Mouse (Mus musculus) midbrain, postnatal 0 days (tissue): ENCODE measurements around the gene Tmie. TPM values are rescaled to one million over a fixed set of nuclear protein-coding genes. Genes with fewer than 3 reads are reported as not detected.
"Not testable (repeated sequence)": the region's sequence is repeated elsewhere in the genome, so short reads cannot be mapped to it uniquely, and the experiment has no call there.

Source experiments
- ATAC-seq: fragments of 200-750 bp; cut with Nextera tagmentation; 2 replicates; pipeline ENCODE4 v1.8.0; 2017; ENCODE audit warnings: moderate number of reproducible peaks, mild to moderate bottlenecking, moderate TSS enrichment, moderate library complexity; ENCODE audit not compliant: low FRiP score
- DNase-seq: peaks from one replicate; pipeline ENCODE4 v3.0.0-alpha.2; 2015; ENCODE audit warnings: low spot score
- H3K27ac ChIP-seq: fragments of 300-500 bp; sonication (generic); 2 replicates; pipeline ENCODE4 v1.5.1; 2014; ENCODE audit warnings: low read depth, mild to moderate bottlenecking, low read length, mixed read lengths
- H3K27me3 ChIP-seq: fragments of 300-500 bp; sonication (generic); 2 replicates; pipeline ENCODE4 v1.6.1; 2014; ENCODE audit warnings: low read length, control low read depth, mixed read lengths; ENCODE audit not compliant: insufficient read depth
- H3K36me3 ChIP-seq: fragments of 300-500 bp; sonication (generic); 2 replicates; pipeline ENCODE4 v1.6.1; 2014; ENCODE audit warnings: low read length, control low read depth, mixed read lengths; ENCODE audit not compliant: insufficient read depth
- H3K4me1 ChIP-seq: fragments of 300-500 bp; sonication (generic); 2 replicates; pipeline ENCODE4 v1.6.1; 2014; ENCODE audit warnings: mild to moderate bottlenecking, control low read depth, antibody characterized with exemption, low read length, mixed read lengths; ENCODE audit not compliant: insufficient read depth
- H3K4me2 ChIP-seq: fragments of 300-500 bp; sonication (generic); 2 replicates; pipeline ENCODE4 v1.6.1; 2014; ENCODE audit warnings: low read depth, mild to moderate bottlenecking, low read length, mixed read lengths; ENCODE audit not compliant: poor library complexity, severe bottlenecking
- H3K4me3 ChIP-seq: fragments of 300-500 bp; sonication (generic); 2 replicates; pipeline ENCODE4 v1.5.1; 2014; ENCODE audit warnings: low read depth, mild to moderate bottlenecking, low read length, moderate library complexity
- H3K9ac ChIP-seq: fragments of 300-500 bp; sonication (generic); replicated peaks from 2 replicates; pipeline ENCODE4 v1.6.1; 2014; ENCODE audit warnings: mild to moderate bottlenecking, low read length, moderate library complexity, mixed read lengths; ENCODE audit not compliant: poor library complexity, severe bottlenecking
- H3K9me3 ChIP-seq: fragments of 300-500 bp; sonication (generic); 2 replicates; pipeline ENCODE4 v1.6.1; 2016; ENCODE audit warnings: low read length, control low read depth
- CTCF ChIP-seq: IDR thresholded peaks from 2 replicates; pipeline ENCODE4 v1.5.1; 2016; ENCODE audit warnings: antibody characterized with exemption, mild to moderate bottlenecking
- WGBS: fragments of 180-500 bp; shearing (Covaris S2); extraction: QIAGEN DNeasy Blood & Tissue Kit; methylation state at CpG from one replicate; pipeline ENCODE4 v1.1.7; 2014; 5-methylcytosine and 5-hydroxymethylcytosine counted together
- microRNA-seq: library from miRNA; unstranded; fragments of <30 nt; microRNA quantifications from one replicate; pipeline ENCODE4, GENCODE M21; 2016; ENCODE audit warnings: borderline number of aligned reads
- polyA plus RNA-seq: library from polyadenylated mRNA; unstranded; fragments of >200 nt; fragmentation: Nextera tagmentation; extraction: Ambion mirVana; gene quantifications from 2 replicates; pipeline ENCODE4 v1.2.1, GENCODE M21; 2015
- total RNA-seq: library from RNA; depleted of rRNA; stranded (reverse); fragments of >200 nt; gene quantifications from 2 replicates; pipeline ENCODE4 v1.2.3, GENCODE M21; 2014; rRNA removed

Gene Tmie
- total and polyA plus RNA-seq, 2 experiments from 2014 or later = 3.7 to 6.6 TPM

DNA sequence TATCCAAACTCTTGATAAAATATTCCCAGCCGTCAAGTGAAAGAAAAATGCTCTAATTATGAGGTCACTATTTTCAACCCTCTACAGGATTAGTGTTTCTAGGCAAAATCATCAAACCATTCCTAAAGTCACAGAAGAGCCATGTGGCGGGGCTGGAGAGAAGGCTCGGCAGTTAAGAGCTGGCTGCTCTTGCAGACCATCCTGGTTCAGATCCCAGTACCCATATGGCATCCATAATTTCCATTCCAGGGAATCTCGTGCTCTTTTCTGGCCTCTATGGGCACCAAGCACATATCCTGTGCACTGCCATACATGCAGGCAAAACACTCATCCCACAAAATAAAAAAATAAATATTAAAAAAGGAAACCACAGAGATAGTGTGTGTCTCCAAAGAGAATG lies 54.5 kb downstream of the Tmie start:
- no peak overlapping the region for H3K27ac ChIP-seq
- ATAC-seq = no peak
- no peak overlapping the region for H3K4me2 ChIP-seq
- no peaks in the 10 kb centered on the region for H3K9me3 ChIP-seq
- H3K9ac ChIP-seq = no peak overlapping the region
- no peaks in the 10 kb centered on the region for H3K27me3 ChIP-seq
- no peaks in the 10 kb centered on the region for H3K36me3 ChIP-seq
- H3K4me3 ChIP-seq = no peak overlapping the region
- peak; percentile 41 for DNase-seq
- WGBS = 80% methylated on average over 4 of the region's 4 CpGs
- TF ChIP-seq CTCF = no peak
- H3K4me1 ChIP-seq = no peaks in the 10 kb centered on the region

DNA sequence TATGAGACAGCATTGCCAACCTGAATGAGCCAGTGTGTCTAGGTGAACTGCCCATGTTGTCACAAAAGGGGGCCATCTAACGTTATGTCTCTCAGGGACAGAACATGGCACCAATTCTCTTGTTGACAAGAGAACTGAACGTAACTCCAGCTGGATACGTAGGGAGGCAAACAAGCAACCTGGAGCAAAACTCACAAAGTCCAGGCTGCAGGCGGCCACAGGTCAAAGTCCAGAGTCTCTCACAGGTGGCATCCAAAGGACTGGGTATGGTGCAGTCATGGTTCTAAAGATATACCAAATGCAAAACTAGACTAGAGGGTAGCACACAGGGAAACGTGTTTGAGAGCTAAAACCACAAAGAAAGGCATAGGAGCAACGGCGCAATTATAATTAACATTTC lies 58.5 kb downstream of the Tmie start:
- Histone ChIP-seq H3K36me3 (no peaks in the 10 kb centered on the region), H3K4me3 (no peak overlapping the region), H3K9me3 (no peaks in the 10 kb centered on the region), H3K4me2 (no peak overlapping the region), H3K9ac (no peak overlapping the region), H3K27me3 (no peaks in the 10 kb centered on the region), H3K4me1 (no peaks in the 10 kb centered on the region), H3K27ac (no peak overlapping the region)
- TF ChIP-seq CTCF = no peak
- WGBS = 87% methylated on average over 7 of the region's 7 CpGs
- ATAC-seq (no peak), DNase-seq (no peak)

DNA sequence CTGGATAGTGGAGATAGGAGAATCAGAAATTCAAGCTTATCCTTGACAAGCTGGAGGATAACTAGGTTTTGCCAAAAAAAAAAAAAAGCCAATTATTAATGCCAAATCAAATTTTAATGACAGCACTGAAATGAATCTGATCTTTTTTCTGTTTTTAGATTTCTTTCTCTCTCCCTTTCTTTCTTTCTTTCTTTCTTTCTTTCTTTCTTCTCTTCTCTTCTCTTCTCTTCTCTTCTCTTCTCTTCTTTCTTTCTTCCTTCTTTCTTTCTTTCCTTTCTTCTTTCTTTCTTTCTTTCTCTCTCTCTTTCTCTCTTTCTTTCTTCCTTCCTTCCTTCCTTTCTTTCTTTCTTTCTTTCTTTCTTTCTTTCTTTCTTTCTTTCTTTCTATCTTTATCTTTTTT lies 59.4 kb downstream of the Tmie start:
- not testable (repeated sequence) for H3K27ac ChIP-seq, H3K9me3 ChIP-seq, H3K9ac ChIP-seq, H3K36me3 ChIP-seq, H3K27me3 ChIP-seq, ATAC-seq, H3K4me2 ChIP-seq, H3K4me1 ChIP-seq, DNase-seq, H3K4me3 ChIP-seq

Small RNAs within 50 kb of the gene (microRNA-seq; reads per million reads assigned to microRNA genes)
- gene Gm24269 = not detected

Other genes with a start within 250 kb of the Tmie start
- gene Nbeal2, start 226.0 kb downstream of the Tmie start, total RNA-seq = 9.3 and 11.5 TPM in 2 replicates
- 3.9 and 4.0 TPM in 2 replicates for gene Nbeal2, start 226.0 kb downstream of the Tmie start, polyA plus RNA-seq
- gene Ccdc12, start 223.6 kb downstream of the Tmie start, total RNA-seq = 25.0 and 51.6 TPM in 2 replicates
- gene Ccdc12, start 223.6 kb downstream of the Tmie start, polyA plus RNA-seq = 102 and 106 TPM in 2 replicates
- gene Myl3, start 138.3 kb downstream of the Tmie start, total RNA-seq = 0.66 TPM in 1 of 2 replicates, not detected in the other
- gene Myl3, start 138.3 kb downstream of the Tmie start, polyA plus RNA-seq = 0.29 TPM in 1 of 2 replicates, not detected in the other
- gene Pth1r, start 133.0 kb downstream of the Tmie start, total RNA-seq = 14.6 and 20.8 TPM in 2 replicates
- 7.9 and 8.3 TPM in 2 replicates for gene Pth1r, start 133.0 kb downstream of the Tmie start, polyA plus RNA-seq
- not detected in 2 replicates for gene Prss42, start 81.9 kb downstream of the Tmie start, total RNA-seq
- not detected in 2 replicates for gene Prss42, start 81.9 kb downstream of the Tmie start, polyA plus RNA-seq
- gene Prss44, start 66.1 kb downstream of the Tmie start, total RNA-seq = not detected in 2 replicates
- not detected in 2 replicates for gene Prss44, start 66.1 kb downstream of the Tmie start, polyA plus RNA-seq
- gene Prss43, start 53.4 kb downstream of the Tmie start, total RNA-seq = not detected in 2 replicates
- gene Prss43, start 53.4 kb downstream of the Tmie start, polyA plus RNA-seq = 0.11 and 0.31 TPM in 2 replicates
- gene Prss45, start 45.5 kb downstream of the Tmie start, total RNA-seq = 1.2 TPM in 1 of 2 replicates, not detected in the other
- gene Prss45, start 45.5 kb downstream of the Tmie start, polyA plus RNA-seq = 0.46 and 0.54 TPM in 2 replicates
- not detected in 2 replicates for gene Prss46, start 35.6 kb downstream of the Tmie start, total RNA-seq
- 0.12 TPM in 1 of 2 replicates, not detected in the other for gene Prss46, start 35.6 kb downstream of the Tmie start, polyA plus RNA-seq
- 0.57 and 1.0 TPM in 2 replicates for gene Prss50, start 22.1 kb downstream of the Tmie start, total RNA-seq
- 1.3 and 1.5 TPM in 2 replicates for gene Prss50, start 22.1 kb downstream of the Tmie start, polyA plus RNA-seq
- gene Als2cl, start 243 bp downstream of the Tmie start, total RNA-seq = 5.8 and 9.0 TPM in 2 replicates
- gene Als2cl, start 243 bp downstream of the Tmie start, polyA plus RNA-seq = 1.2 and 1.6 TPM in 2 replicates
- not detected in 2 replicates for gene Fam240a, start 36.7 kb upstream of the Tmie start, total RNA-seq
- not detected in 2 replicates for gene Fam240a, start 36.7 kb upstream of the Tmie start, polyA plus RNA-seq
- not detected in 2 replicates for gene Tdgf1, start 66.0 kb upstream of the Tmie start, total RNA-seq
- not detected in 2 replicates for gene Tdgf1, start 66.0 kb upstream of the Tmie start, polyA plus RNA-seq
- gene Lrrc2, start 71.4 kb upstream of the Tmie start, total RNA-seq = 0.28 and 0.93 TPM in 2 replicates
- gene Lrrc2, start 71.4 kb upstream of the Tmie start, polyA plus RNA-seq = 1.1 TPM in 2 replicates
- not detected in 2 replicates for gene Rtp3, start 110.5 kb upstream of the Tmie start, total RNA-seq
- 0.06 TPM in 1 of 2 replicates, not detected in the other for gene Rtp3, start 110.5 kb upstream of the Tmie start, polyA plus RNA-seq
- gene Ltf, start 139.2 kb upstream of the Tmie start, total RNA-seq = 0.93 TPM in 1 of 2 replicates, not detected in the other
- 0.82 and 1.4 TPM in 2 replicates for gene Ltf, start 139.2 kb upstream of the Tmie start, polyA plus RNA-seq
- 0.82 and 0.85 TPM in 2 replicates for gene Ccrl2, start 177.4 kb upstream of the Tmie start, total RNA-seq
- gene Ccrl2, start 177.4 kb upstream of the Tmie start, polyA plus RNA-seq = 1.1 and 1.2 TPM in 2 replicates
- gene Lrrfip2, start 237.5 kb upstream of the Tmie start, total RNA-seq = 23.7 and 32.7 TPM in 2 replicates
- 42.2 and 44.0 TPM in 2 replicates for gene Lrrfip2, start 237.5 kb upstream of the Tmie start, polyA plus RNA-seq